Mouse (Mus musculus): ENCODE results near the gene Atp23.
"Not testable (repeated sequence)": the region's sequence is repeated elsewhere in the genome, so short reads cannot be mapped to it uniquely, and the experiment has no call there.

Gene Atp23

DNA sequence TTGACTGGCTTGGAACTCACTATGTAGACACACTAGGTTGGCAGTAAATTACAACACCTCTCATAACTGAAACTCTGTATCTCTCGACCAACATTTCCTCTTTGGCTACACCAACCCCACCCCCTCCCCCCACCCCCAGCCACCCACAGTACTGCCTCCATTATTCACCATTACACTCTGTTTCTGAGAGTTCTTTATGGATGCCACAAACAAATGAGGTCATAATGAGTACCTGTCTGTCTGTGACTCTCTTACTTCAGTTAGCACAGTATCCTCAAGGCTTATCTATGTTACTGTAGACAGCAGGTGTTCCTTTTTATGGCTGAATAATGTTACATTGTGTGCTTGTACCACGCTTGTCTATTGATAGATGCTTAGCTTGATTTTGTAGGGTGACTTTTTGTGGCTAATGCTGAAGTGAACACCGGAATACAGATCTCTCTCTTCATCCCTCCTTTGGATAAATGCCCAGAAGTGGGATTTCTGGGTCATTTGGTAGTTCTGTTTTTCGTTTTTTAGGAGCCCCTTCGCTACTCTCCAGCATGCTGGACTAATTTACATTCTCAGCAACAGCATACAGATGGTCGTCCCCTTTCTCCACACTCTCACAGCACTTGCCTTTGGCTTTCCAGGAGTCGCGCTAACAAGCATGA lies 73.1 kb downstream of the Atp23 start:
- Histone ChIP-seq H3K4me1 (replicated peaks; ENCODE audit: low read depth, low read length) (peaks cover 39% of the 10 kb centered on the region), H3K9me3 (ENCODE audit: low read length) (peaks cover 17% of the 10 kb centered on the region), H3K36me3 (ENCODE audit: insufficient read depth, low read length) (no peaks in the 10 kb centered on the region), H3K4me3 (replicated peaks; ENCODE audit: low read length) (no peak overlapping the region), H3K27me3 (ENCODE audit: insufficient read depth, low read length) (no peaks in the 10 kb centered on the region)
- TF ChIP-seq CTCF (conservative IDR thresholded peaks at IDR 0.05; ENCODE audit: low read length) (no peak), NANOG (IDR thresholded peaks at IDR 0.05; ENCODE audit: borderline replicate concordance, low read length) (no peak), POU5F1 (IDR thresholded peaks at IDR 0.05; ENCODE audit: borderline replicate concordance, low read length) (no peak)

DNA sequence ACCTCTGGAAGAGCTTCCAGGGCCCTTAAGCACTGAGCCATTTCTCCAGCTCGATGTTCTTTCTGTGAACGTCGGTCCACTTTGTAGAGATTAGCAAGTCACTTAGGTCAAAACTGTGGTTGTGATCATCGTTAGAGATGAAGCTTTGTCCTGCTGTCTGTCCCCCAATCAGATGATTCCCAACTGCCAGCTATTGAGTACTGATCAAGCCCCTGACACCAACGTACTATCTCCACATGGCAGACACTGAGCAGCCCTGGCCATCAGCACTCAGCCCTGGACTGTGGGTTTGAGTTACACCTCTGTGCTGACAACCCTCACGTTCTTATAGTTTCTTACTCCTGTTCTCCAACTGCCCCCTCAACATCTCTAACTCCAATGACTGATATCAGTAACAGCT lies 74.2 kb downstream of the Atp23 start:
- Histone ChIP-seq H3K27me3 (ENCODE audit: insufficient read depth, low read length) (no peaks in the 10 kb centered on the region), H3K9me3 (ENCODE audit: low read length) (peaks cover 17% of the 10 kb centered on the region), H3K36me3 (ENCODE audit: insufficient read depth, low read length) (no peaks in the 10 kb centered on the region), H3K4me1 (replicated peaks; ENCODE audit: low read depth, low read length) (peaks cover 31% of the 10 kb centered on the region), H3K4me3 (replicated peaks; ENCODE audit: low read length) (no peak overlapping the region)
- TF ChIP-seq NANOG (IDR thresholded peaks at IDR 0.05; ENCODE audit: borderline replicate concordance, low read length): no peak
- no peak for TF ChIP-seq CTCF (conservative IDR thresholded peaks at IDR 0.05; ENCODE audit: low read length)
- TF ChIP-seq POU5F1 (IDR thresholded peaks at IDR 0.05; ENCODE audit: borderline replicate concordance, low read length): no peak

DNA sequence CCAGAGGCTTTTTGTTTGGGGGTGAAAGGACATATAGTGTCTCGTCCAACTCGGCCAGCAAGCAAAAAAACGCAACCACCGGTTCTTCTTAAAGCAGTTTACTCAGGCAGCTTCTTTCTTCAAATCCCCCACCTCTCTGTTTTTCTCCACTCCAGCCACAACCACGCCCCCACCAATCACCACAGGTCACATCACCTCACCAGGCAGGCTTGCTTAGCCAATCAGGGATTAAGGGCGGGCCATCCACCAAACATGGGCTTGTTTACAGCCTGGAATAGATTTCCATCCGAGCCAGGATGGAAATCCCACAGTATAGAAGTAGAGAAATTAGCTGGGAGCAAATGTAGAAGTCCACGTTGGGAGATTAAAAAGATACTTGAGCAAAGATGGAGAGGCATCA lies 74.9 kb downstream of the Atp23 start:
- H3K27me3 ChIP-seq (ENCODE audit: insufficient read depth, low read length); H3K36me3 ChIP-seq (ENCODE audit: insufficient read depth, low read length); H3K4me3 ChIP-seq (replicated peaks; ENCODE audit: low read length): not testable (repeated sequence)
- Histone ChIP-seq H3K4me1 (replicated peaks; ENCODE audit: low read depth, low read length) (peaks cover 24% of the 10 kb centered on the region), H3K9me3 (ENCODE audit: low read length) (peaks cover 17% of the 10 kb centered on the region)

DNA sequence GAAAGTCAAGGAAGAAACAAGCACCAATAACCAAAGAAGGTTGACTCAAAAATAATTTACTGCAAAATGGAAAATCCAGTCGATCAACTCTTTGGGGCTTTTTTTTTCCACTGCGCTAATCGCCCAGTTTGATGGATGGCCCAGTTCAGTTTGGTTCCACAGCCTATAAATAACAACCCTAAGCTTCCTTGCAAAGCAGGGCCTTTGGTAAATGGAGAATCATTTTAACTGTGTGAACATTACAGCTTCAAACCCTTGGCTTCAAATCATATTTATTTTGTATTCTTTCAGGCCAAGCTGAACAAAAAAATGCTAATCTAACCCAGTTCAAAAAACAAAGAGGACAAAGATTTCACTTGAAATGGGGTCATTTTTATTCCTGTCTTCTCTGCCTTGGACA lies 78.7 kb downstream of the Atp23 start:
- peaks cover 3% of the 10 kb centered on the region; the same call in 1 of the 2 replicates for H3K4me1 ChIP-seq (replicated peaks; ENCODE audit: low read depth, low read length)
- H3K4me3 ChIP-seq (replicated peaks; ENCODE audit: low read length): no peak overlapping the region
- TF ChIP-seq POU5F1 (IDR thresholded peaks at IDR 0.05; ENCODE audit: borderline replicate concordance, low read length) (no peak), CTCF (conservative IDR thresholded peaks at IDR 0.05; ENCODE audit: low read length) (no peak), NANOG (IDR thresholded peaks at IDR 0.05; ENCODE audit: borderline replicate concordance, low read length) (no peak)
- no peaks in the 10 kb centered on the region for H3K27me3 ChIP-seq (ENCODE audit: insufficient read depth, low read length)
- H3K36me3 ChIP-seq (ENCODE audit: insufficient read depth, low read length): no peaks in the 10 kb centered on the region
- peaks cover 17% of the 10 kb centered on the region for H3K9me3 ChIP-seq (ENCODE audit: low read length)
